Mouse (Mus musculus) lung, adult 10 weeks (tissue): ENCODE measurements around the gene Reg3d. TPM values are rescaled to one million over a fixed set of nuclear protein-coding genes. Genes with fewer than 3 reads are reported as not detected.

Experiments used
- polyA plus RNA-seq: library from polyadenylated mRNA; stranded (reverse); fragments of 350-450 nt; fragmentation: Illumina TruSeq; extraction: RNeasy Lipid Tissue Mini Kit (QIAGEN cat#74804); gene quantifications from one replicate; pipeline ENCODE4 v1.2.3, GENCODE M21; 2014; ENCODE audit warnings: low read depth, low replicate concordance; ENCODE audit not compliant: insufficient read depth

The Reg3d gene
- not detected for polyA plus RNA-seq

GRCm38 (mm10) chr6:78378765-78379164 is at the start of gene Reg3d:
TSS of gene Reg3d (minus strand) at chr6:78378865.

GRCm38 (mm10) chr6:78422411-78422810 is 43.7 kb upstream of the Reg3d start, which contains the start of gene Reg1:
TSS of gene Reg1 (plus strand) at chr6:78422711.

GRCm38 (mm10) chr6:78395323-78395722 is 16.7 kb upstream of the Reg3d start, which contains the start of gene Reg2:
TSS of gene Reg2 (plus strand) at chr6:78395623.

DNA sequence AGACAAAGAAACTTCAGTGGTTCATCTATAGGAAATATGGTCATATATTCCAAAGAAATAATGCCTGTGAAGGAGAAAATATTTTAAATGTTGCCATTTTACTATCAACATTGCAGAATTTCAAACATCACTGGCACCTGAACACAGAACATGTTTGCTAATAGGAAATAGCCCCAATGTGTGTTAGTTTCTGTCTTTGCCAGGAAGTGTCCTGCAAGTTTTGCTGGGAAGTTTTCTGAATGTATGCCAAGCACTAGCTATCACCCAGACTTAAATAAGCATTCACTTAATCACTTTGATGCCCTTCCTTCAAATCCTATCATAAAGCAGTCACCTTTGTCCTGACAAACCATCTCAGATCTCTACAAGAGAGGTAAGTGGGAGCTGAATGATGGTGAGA is 1.7 kb upstream of the Reg3d start, which contains the start of gene Reg3a:
Gene Reg3a, plus strand, starts transcription at position 301 of the 400 bp plus-strand sequence.

DNA sequence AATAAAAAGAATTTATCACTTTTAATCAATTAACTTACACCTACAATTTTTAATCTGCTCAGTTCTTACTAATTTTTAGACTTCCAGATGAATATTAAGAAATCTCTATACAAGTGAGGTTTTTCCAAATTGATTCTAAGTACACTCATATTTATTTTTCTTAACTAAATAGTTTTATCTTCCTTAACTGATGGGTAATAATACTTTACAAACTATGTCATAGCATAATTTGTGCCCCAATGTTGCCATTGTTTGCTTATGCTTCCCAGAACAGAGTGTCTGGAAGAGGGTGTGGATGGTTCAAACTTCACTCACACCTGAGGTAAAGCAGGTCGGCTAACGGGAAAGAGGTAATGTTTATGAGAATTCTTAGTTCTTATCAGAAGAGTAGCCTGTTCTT is 8.3 kb downstream of the Reg3d start, which contains the start of gene Reg3b:
Gene Reg3b, plus strand, starts transcription at position 301 of the 400 bp plus-strand sequence.

Other genes with a start within 250 kb of the Reg3d start
- not detected for gene Reg3b, start 8.2 kb downstream of the Reg3d start, polyA plus RNA-seq
- gene Reg3a, start 1.8 kb upstream of the Reg3d start, polyA plus RNA-seq, result not detected
- not detected for gene Reg2, start 16.8 kb upstream of the Reg3d start, polyA plus RNA-seq
- gene Reg1, start 43.8 kb upstream of the Reg3d start, polyA plus RNA-seq, result not detected
- gene Reg3g, start 90.0 kb upstream of the Reg3d start, polyA plus RNA-seq, result 96.9 TPM